Mouse (Mus musculus): ENCODE results near the gene Defa31.
"Not testable (repeated sequence)": the region's sequence is repeated elsewhere in the genome, so short reads cannot be mapped to it uniquely, and the experiment has no call there.

The Defa31 gene

GRCm38 (mm10) chr8:21191314-21191713, at the start of gene Defa31:
TSS of gene Defa31 (plus strand) at chr8:21191614.
- DNase-seq (ENCODE audit: low read depth) = not testable (repeated sequence)

DNA sequence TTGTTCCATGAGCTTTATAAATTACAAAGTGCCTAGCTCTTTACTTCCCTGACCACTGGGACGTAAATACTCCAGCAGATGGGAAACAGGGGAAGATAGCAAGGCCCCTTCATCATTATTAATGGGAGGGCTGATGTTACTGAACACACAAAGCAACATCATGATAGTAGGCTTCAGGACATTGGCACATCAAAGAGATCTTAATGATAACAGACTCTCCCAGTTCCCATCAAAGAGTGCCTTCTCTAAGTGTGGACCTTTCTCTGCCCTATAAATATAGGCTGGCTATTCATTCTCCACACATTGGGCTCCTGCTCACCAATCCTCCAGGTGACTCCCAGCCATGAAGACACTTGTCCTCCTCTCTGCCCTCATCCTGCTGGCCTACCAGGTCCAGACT, 29.4 kb upstream of the Defa31 start, which contains the start of gene Defa22:
Gene Defa22, plus strand, starts transcription at position 301 of the 400 bp plus-strand sequence.
- DNase-seq (ENCODE audit: low read depth) = not testable (repeated sequence)

DNA sequence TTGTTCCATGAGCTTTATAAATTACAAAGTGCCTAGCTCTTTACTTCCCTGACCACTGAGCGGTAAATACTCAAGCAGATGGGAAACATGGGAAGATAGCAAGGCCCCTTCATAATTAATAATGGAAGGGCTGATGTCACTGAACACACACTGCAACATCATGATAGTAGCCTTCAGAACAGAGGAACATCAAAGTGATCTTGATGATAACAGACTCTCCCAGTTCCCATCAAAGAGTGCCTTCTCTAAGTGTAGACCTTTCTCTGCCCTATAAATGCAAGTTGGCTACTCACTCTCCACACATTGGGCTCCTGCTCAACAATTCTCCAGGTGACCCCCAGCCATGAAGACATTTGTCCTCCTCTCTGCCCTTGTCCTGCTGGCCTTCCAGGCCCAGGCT, 9.8 kb downstream of the Defa31 start, which contains the start of gene Gm15293:
Gene Gm15293, plus strand, starts transcription at position 301 of the 400 bp plus-strand sequence.
- DNase-seq (ENCODE audit: low read depth) = not testable (repeated sequence)

All from c-Kit-positive CD71-positive TER-119-negative erythroid progenitor cells, embryonic 14.5 days (primary cell).